Mouse (Mus musculus): ENCODE data around the gene Pole. TPM values are rescaled to one million over a fixed set of nuclear protein-coding genes. Genes with fewer than 3 reads are reported as not detected.

The Pole gene
- polyA plus RNA-seq, 1 experiment from 2014 or later, result 46.1 TPM

DNA sequence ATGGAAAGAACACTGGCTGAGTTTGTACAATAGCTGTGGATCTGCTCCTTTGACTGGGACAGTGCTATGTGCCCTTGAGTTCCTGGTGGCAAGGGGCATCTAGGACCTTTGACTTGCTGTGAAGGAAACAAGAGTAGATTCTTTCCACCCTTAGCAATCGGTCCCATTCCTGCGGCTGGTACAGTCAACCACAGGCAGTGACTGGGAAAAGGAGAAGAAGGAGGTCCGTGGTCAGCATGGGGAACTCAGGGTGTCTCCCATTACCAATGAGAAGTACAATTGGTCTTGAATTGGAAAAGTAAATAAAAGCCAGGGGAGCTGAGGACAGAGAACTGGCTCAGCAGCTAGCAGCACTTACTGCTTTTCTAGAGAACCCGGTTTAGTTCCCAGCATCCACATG is 59.4 kb downstream of the Pole start:
- Histone ChIP-seq H3K27me3 (ENCODE audit: control insufficient read depth, insufficient read depth, low read length) (peaks cover 8% of the 10 kb centered on the region), H3K36me3 (replicated peaks; ENCODE audit: control insufficient read depth, insufficient read depth, low read depth, low read length) (no peaks in the 10 kb centered on the region), H3K27ac (replicated peaks; ENCODE audit: low read depth, low read length) (no peak overlapping the region), H3K9me3 (replicated peaks; ENCODE audit: control insufficient read depth, low read length) (no peaks in the 10 kb centered on the region), H3K4me2 (ENCODE audit: low read depth, low read length) (no peak overlapping the region), H3K9ac (replicated peaks; ENCODE audit: low read length) (no peak overlapping the region), H3K4me3 (ENCODE audit: low read depth, low read length) (no peak overlapping the region), H3K4me1 (ENCODE audit: control insufficient read depth, insufficient read depth, low read length) (no peaks in the 10 kb centered on the region)
- 86% methylated on average over 4 of the region's 4 CpGs for WGBS
- ATAC-seq (replicated peaks; ENCODE audit: insufficient number of reproducible peaks, low FRiP score, low TSS enrichment, low read depth) (no peak), DNase-seq (ENCODE audit: low spot score) (no peak)

DNA sequence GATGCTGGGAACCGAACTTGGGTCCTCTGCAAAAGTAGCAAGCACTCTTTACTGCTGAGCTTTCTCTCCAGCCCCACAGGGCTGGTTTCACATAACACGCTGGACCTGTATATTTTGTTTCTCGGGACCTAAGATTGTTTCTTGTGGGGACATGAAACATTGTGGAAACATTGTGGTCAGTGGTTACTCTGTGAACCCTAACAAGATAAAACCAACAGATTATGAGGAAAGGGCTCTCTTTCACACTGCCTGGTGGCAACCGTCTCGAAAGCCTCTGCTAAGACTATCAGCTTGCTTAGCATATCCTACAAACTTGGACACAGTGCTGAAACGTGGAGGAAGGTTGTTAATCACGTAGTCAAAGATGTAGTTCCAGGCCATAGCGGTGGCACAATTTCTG is 60.9 kb downstream of the Pole start:
- Histone ChIP-seq H3K27me3 (ENCODE audit: control insufficient read depth, insufficient read depth, low read length) (peaks cover 6% of the 10 kb centered on the region), H3K9ac (replicated peaks; ENCODE audit: low read length) (no peak overlapping the region), H3K4me2 (ENCODE audit: low read depth, low read length) (no peak overlapping the region), H3K4me1 (ENCODE audit: control insufficient read depth, insufficient read depth, low read length) (no peaks in the 10 kb centered on the region), H3K27ac (replicated peaks; ENCODE audit: low read depth, low read length) (no peak overlapping the region), H3K4me3 (ENCODE audit: low read depth, low read length) (no peak overlapping the region), H3K9me3 (replicated peaks; ENCODE audit: control insufficient read depth, low read length) (no peaks in the 10 kb centered on the region), H3K36me3 (replicated peaks; ENCODE audit: control insufficient read depth, insufficient read depth, low read depth, low read length) (no peaks in the 10 kb centered on the region)
- WGBS, result 86% methylated on average over 8 of the region's 8 CpGs
- DNase-seq (ENCODE audit: low spot score), result no peak
- no peak for ATAC-seq (replicated peaks; ENCODE audit: insufficient number of reproducible peaks, low FRiP score, low TSS enrichment, low read depth)

DNA sequence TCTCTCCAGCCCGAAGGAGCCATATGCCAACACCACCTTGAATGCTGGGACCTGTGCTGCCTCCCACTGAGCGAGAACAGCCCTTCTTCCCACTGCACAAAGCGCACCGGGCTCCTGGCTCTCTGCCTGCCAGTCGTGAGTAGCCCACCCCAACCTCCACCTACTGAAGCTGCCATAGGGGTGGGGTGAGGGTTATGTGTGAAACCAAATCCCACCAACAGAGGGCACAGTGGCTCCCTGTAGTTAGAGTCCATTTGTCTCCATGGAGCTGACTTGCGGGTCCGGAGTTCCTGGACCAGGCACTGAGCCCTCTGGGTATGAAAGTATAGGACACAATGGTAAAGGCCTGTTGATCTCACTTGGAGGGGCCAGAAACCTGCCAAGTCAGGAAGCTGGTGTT is 68.6 kb downstream of the Pole start:
- 15% methylated on average over 7 of the region's 7 CpGs for WGBS
- ATAC-seq (replicated peaks; ENCODE audit: insufficient number of reproducible peaks, low FRiP score, low TSS enrichment, low read depth) (no peak), DNase-seq (ENCODE audit: low spot score) (peak; percentile 68)
- H3K9ac ChIP-seq (replicated peaks; ENCODE audit: low read length), result no peak overlapping the region
- H3K36me3 ChIP-seq (replicated peaks; ENCODE audit: control insufficient read depth, insufficient read depth, low read depth, low read length), result no peaks in the 10 kb centered on the region
- no peak overlapping the region for H3K4me3 ChIP-seq (ENCODE audit: low read depth, low read length)
- no peaks in the 10 kb centered on the region for H3K9me3 ChIP-seq (replicated peaks; ENCODE audit: control insufficient read depth, low read length)
- no peaks in the 10 kb centered on the region for H3K4me1 ChIP-seq (ENCODE audit: control insufficient read depth, insufficient read depth, low read length)
- no peak overlapping the region for H3K4me2 ChIP-seq (ENCODE audit: low read depth, low read length)
- peaks cover 2% of the 10 kb centered on the region; the same call in 1 of the 2 replicates for H3K27me3 ChIP-seq (ENCODE audit: control insufficient read depth, insufficient read depth, low read length)
- H3K27ac ChIP-seq (replicated peaks; ENCODE audit: low read depth, low read length), result no peak overlapping the region

DNA sequence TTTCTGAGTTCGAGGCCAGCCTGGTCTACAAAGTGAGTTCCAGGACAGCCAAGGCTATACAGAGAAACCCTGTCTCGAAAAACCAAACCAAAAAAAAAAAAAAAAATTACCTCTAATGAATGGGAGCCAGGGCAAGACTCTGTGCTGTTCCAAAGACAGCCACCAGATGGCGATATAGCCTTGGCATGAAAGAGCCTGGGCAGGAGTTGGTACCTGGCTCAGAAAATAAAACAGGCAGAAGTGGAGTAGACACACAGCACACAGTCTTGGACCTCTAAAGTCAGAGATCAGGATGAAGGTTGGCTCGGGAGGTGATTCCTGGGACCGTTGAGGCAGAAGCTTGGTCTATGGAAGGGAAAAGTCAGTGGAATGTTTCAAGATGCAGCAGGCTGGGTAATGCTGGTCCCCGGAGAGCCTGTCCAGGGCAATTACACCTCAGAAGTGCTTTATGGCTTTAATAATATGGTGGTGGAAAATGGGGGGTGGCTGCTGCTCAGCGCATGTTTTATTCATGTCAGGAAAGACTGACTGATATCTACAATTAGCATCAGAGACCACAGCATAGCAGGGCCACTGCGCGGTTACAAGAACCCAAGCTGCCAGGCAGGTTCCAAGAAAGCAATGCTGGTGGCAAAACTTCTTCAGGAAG is 71.5 kb downstream of the Pole start:
- H3K27me3 ChIP-seq (ENCODE audit: control insufficient read depth, insufficient read depth, low read length), result peaks cover 2% of the 10 kb centered on the region; the same call in 1 of the 2 replicates
- peak; percentile 16; the same call in 1 of the 2 replicates for ATAC-seq (replicated peaks; ENCODE audit: insufficient number of reproducible peaks, low FRiP score, low TSS enrichment, low read depth)
- no peak overlapping the region for H3K4me3 ChIP-seq (ENCODE audit: low read depth, low read length)
- whole genome bisulfite sequencing, result 40% methylated on average over 9 of the region's 9 CpGs
- no peak overlapping the region for H3K27ac ChIP-seq (replicated peaks; ENCODE audit: low read depth, low read length)
- peak; percentile 94 for DNase-seq (ENCODE audit: low spot score)
- no peaks in the 10 kb centered on the region for H3K9me3 ChIP-seq (replicated peaks; ENCODE audit: control insufficient read depth, low read length)
- H3K4me2 ChIP-seq (ENCODE audit: low read depth, low read length), result no peak overlapping the region
- H3K9ac ChIP-seq (replicated peaks; ENCODE audit: low read length), result no peak overlapping the region
- no peaks in the 10 kb centered on the region for H3K4me1 ChIP-seq (ENCODE audit: control insufficient read depth, insufficient read depth, low read length)
- H3K36me3 ChIP-seq (replicated peaks; ENCODE audit: control insufficient read depth, insufficient read depth, low read depth, low read length), result no peaks in the 10 kb centered on the region

GRCm38 (mm10) chr5:110361465-110361864 is 75.4 kb downstream of the Pole start:
- 92% methylated on average over 6 of the region's 6 CpGs for WGBS
- no peaks in the 10 kb centered on the region for H3K9me3 ChIP-seq (replicated peaks; ENCODE audit: control insufficient read depth, low read length)
- no peaks in the 10 kb centered on the region for H3K4me1 ChIP-seq (ENCODE audit: control insufficient read depth, insufficient read depth, low read length)
- H3K27ac ChIP-seq (replicated peaks; ENCODE audit: low read depth, low read length), result no peak overlapping the region
- no peaks in the 10 kb centered on the region for H3K27me3 ChIP-seq (ENCODE audit: control insufficient read depth, insufficient read depth, low read length)
- H3K9ac ChIP-seq (replicated peaks; ENCODE audit: low read length), result no peak overlapping the region
- DNase-seq (ENCODE audit: low spot score) (no peak), ATAC-seq (replicated peaks; ENCODE audit: insufficient number of reproducible peaks, low FRiP score, low TSS enrichment, low read depth) (no peak)
- no peak overlapping the region for H3K4me2 ChIP-seq (ENCODE audit: low read depth, low read length)
- no peak overlapping the region for H3K4me3 ChIP-seq (ENCODE audit: low read depth, low read length)
- H3K36me3 ChIP-seq (replicated peaks; ENCODE audit: control insufficient read depth, insufficient read depth, low read depth, low read length), result no peaks in the 10 kb centered on the region; the same call in 1 of the 2 replicates

GRCm38 (mm10) chr5:110362813-110363178 is 76.7 kb downstream of the Pole start:
- H3K9ac ChIP-seq (replicated peaks; ENCODE audit: low read length), result peak overlapping the region; percentile 65
- H3K36me3 ChIP-seq (replicated peaks; ENCODE audit: control insufficient read depth, insufficient read depth, low read depth, low read length), result no peaks in the 10 kb centered on the region; the same call in none of the 2 replicates
- no peaks in the 10 kb centered on the region for H3K4me1 ChIP-seq (ENCODE audit: control insufficient read depth, insufficient read depth, low read length)
- peak; percentile 24; the same call in 1 of the 2 replicates for ATAC-seq (replicated peaks; ENCODE audit: insufficient number of reproducible peaks, low FRiP score, low TSS enrichment, low read depth)
- H3K27ac ChIP-seq (replicated peaks; ENCODE audit: low read depth, low read length), result no peak overlapping the region
- H3K27me3 ChIP-seq (ENCODE audit: control insufficient read depth, insufficient read depth, low read length), result no peaks in the 10 kb centered on the region
- H3K4me3 ChIP-seq (ENCODE audit: low read depth, low read length), result peak overlapping the region; percentile 48
- 2% methylated on average over 28 of the region's 28 CpGs for WGBS
- H3K9me3 ChIP-seq (replicated peaks; ENCODE audit: control insufficient read depth, low read length), result no peaks in the 10 kb centered on the region
- peak overlapping the region; percentile 93 for H3K4me2 ChIP-seq (ENCODE audit: low read depth, low read length)
- DNase-seq (ENCODE audit: low spot score), result no peak

DNA sequence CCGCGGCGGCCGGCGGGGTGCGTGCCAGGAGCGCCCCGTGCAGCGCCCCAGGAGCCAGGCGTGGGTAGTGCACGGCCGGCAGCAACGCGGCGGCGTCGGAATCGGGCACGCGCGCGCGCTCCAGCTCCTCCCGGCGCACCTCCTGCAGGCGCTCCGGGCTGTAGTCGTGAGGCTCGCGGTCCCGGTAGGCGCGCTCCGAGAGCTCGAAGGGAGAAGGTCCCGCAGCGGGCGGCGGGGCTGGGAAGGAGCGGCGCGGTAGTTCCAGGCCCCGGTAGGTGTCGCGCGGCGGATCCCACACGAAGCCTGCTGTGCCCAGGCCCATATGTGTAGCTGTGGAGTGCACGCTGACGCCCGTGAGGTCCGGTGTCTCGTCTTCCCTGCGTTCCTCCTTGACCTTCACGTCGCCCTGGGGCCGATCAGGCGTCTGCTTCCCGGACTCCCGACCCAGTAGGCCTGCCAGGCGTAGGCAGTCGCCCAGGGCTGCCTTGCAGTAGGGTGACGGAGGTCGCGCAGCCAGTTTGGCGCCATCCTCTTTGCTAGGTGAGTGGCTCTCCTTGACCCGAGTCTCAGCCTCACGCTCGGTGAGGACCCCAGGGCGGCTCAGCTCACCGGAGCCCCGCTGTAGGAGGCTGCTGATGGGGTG is 77.2 kb downstream of the Pole start:
- H3K27me3 ChIP-seq (ENCODE audit: control insufficient read depth, insufficient read depth, low read length), result no peaks in the 10 kb centered on the region
- no peaks in the 10 kb centered on the region for H3K4me1 ChIP-seq (ENCODE audit: control insufficient read depth, insufficient read depth, low read length)
- DNase-seq (ENCODE audit: low spot score) (peak; percentile 84), ATAC-seq (replicated peaks; ENCODE audit: insufficient number of reproducible peaks, low FRiP score, low TSS enrichment, low read depth) (peak; percentile 80)
- H3K36me3 ChIP-seq (replicated peaks; ENCODE audit: control insufficient read depth, insufficient read depth, low read depth, low read length), result peaks cover 2% of the 10 kb centered on the region
- H3K27ac ChIP-seq (replicated peaks; ENCODE audit: low read depth, low read length), result no peak overlapping the region
- peak overlapping the region; percentile 65 for H3K9ac ChIP-seq (replicated peaks; ENCODE audit: low read length)
- WGBS, result 2% methylated on average over 60 of the region's 72 CpGs
- peak overlapping the region; percentile 93 for H3K4me2 ChIP-seq (ENCODE audit: low read depth, low read length)
- H3K9me3 ChIP-seq (replicated peaks; ENCODE audit: control insufficient read depth, low read length), result no peaks in the 10 kb centered on the region
- H3K4me3 ChIP-seq (ENCODE audit: low read depth, low read length), result peak overlapping the region; percentile 48

DNA sequence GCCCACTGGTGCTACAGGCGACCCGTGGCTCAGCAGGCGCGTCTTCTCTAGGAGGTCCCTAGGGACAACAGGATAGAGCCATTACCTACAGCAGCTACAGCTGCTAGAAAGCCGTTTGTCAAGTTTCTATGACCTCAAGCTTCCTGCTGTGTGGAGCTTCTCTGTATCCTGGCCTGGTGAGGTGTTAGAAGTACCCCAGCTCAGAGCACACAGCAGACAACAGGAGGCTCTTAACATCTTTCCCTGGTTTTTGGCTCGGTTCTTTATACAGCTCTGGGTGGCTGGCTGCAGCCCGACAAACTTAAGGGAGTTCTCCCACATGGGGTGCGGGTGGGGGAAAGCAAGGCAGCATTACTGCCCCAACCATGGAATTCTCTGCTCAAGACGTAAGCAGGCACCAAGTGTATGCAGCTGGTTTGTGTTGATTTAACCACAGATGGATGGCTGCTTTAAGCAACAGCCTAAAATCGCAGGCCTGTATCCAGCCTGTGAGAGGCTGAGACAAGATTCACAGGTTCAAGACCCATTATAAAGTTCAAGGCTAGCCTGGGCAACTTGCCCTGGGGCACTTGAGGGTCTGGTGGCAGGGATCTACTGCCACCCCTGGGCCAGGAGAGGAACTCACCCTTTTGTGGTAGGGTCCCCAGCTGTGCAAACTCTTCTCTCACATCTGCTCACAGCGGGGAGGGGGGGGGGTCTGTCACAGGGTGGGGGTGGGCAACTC is 77.9 kb downstream of the Pole start:
- H3K27me3 ChIP-seq (ENCODE audit: control insufficient read depth, insufficient read depth, low read length), result no peaks in the 10 kb centered on the region
- H3K4me3 ChIP-seq (ENCODE audit: low read depth, low read length), result peak overlapping the region; percentile 48; the same call in 1 of the 2 replicates
- peak overlapping the region; percentile 93 for H3K4me2 ChIP-seq (ENCODE audit: low read depth, low read length)
- peak overlapping the region; percentile 65 for H3K9ac ChIP-seq (replicated peaks; ENCODE audit: low read length)
- H3K27ac ChIP-seq (replicated peaks; ENCODE audit: low read depth, low read length), result no peak overlapping the region
- no peak for ATAC-seq (replicated peaks; ENCODE audit: insufficient number of reproducible peaks, low FRiP score, low TSS enrichment, low read depth)
- peak; percentile 27 for DNase-seq (ENCODE audit: low spot score)
- peaks cover 2% of the 10 kb centered on the region for H3K36me3 ChIP-seq (replicated peaks; ENCODE audit: control insufficient read depth, insufficient read depth, low read depth, low read length)
- no peaks in the 10 kb centered on the region for H3K4me1 ChIP-seq (ENCODE audit: control insufficient read depth, insufficient read depth, low read length)
- 30% methylated on average over 11 of the region's 11 CpGs for WGBS
- no peaks in the 10 kb centered on the region for H3K9me3 ChIP-seq (replicated peaks; ENCODE audit: control insufficient read depth, low read length)
